Mouse (Mus musculus) hindbrain, embryonic 14.5 days (tissue): ENCODE data around the gene Pcdh17. TPM values are rescaled to one million over a fixed set of nuclear protein-coding genes. Genes with fewer than 3 reads are reported as not detected.

Source experiments
- ATAC-seq: fragments of 200-750 bp; cut with Nextera tagmentation; 2 replicates; pipeline ENCODE4 v1.8.0; 2017; ENCODE audit warnings: moderate number of reproducible peaks, mild to moderate bottlenecking, moderate TSS enrichment, moderate library complexity; ENCODE audit not compliant: low FRiP score
- DNase-seq: peaks from one replicate; pipeline ENCODE4 v3.0.0-alpha.2; 2015; ENCODE audit warnings: low spot score
- H3K27ac ChIP-seq: fragments of 300-500 bp; sonication (generic); 2 replicates; pipeline ENCODE4 v1.5.1; 2014; ENCODE audit warnings: mild to moderate bottlenecking, moderate library complexity
- H3K27me3 ChIP-seq: fragments of 300-500 bp; sonication (generic); 2 replicates; pipeline ENCODE4 v1.6.1; 2014; ENCODE audit warnings: mild to moderate bottlenecking, low read length, mixed read lengths; ENCODE audit not compliant: control insufficient read depth, insufficient read depth
- H3K36me3 ChIP-seq: fragments of 300-500 bp; sonication (generic); replicated peaks from 2 replicates; pipeline ENCODE4 v1.6.1; 2014; ENCODE audit not compliant: control insufficient read depth, insufficient read depth
- H3K4me1 ChIP-seq: fragments of 300-500 bp; sonication (generic); replicated peaks from 2 replicates; pipeline ENCODE4 v1.6.1; 2014; ENCODE audit warnings: antibody characterized with exemption, low read length, mixed read lengths; ENCODE audit not compliant: control insufficient read depth, insufficient read depth
- H3K4me2 ChIP-seq: fragments of 300-500 bp; sonication (generic); replicated peaks from 2 replicates; pipeline ENCODE4 v1.6.1; 2014; ENCODE audit warnings: mild to moderate bottlenecking, moderate library complexity
- H3K4me3 ChIP-seq: fragments of 300-500 bp; sonication (generic); replicated peaks from 2 replicates; pipeline ENCODE4 v1.5.1; 2014; ENCODE audit warnings: mild to moderate bottlenecking, low read length
- H3K9ac ChIP-seq: fragments of 300-500 bp; sonication (generic); 2 replicates; pipeline ENCODE4 v1.6.1; 2014
- H3K9me3 ChIP-seq: fragments of 300-500 bp; sonication (generic); 2 replicates; pipeline ENCODE4 v1.6.1; 2016; ENCODE audit warnings: low read length; ENCODE audit not compliant: control insufficient read depth
- WGBS: fragments of 180-500 bp; shearing (Covaris S2); extraction: QIAGEN DNeasy Blood & Tissue Kit; methylation state at CpG from one replicate; pipeline ENCODE4 v1.1.7; 2014; 5-methylcytosine and 5-hydroxymethylcytosine counted together
- polyA plus RNA-seq: library from polyadenylated mRNA; unstranded; fragments of >200 nt; fragmentation: Nextera tagmentation; extraction: Ambion mirVana; gene quantifications from 2 replicates; pipeline ENCODE4 v1.2.1, GENCODE M21; 2014

The Pcdh17 gene
- polyA plus RNA-seq, 1 experiment from 2014 or later: 32.6 TPM

DNA sequence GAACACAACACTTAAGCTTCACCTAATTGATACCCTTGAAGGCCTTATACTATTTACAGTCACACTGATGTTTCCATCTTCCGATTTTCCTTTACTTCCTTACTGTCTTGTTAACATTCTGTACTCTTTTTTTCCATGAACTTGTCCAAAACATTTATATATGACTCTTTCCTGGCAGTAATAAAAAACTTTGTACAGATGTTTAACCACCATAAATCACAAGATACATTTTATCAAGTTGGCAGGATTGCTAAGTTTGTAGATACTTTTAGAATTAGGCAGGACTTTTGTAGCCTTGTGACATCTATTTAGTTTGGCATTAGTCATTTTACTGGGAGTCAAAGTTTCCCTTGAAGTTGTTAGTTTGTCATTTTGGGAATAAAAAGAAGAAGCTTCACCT, 32.1 kb downstream of the Pcdh17 start:
- Histone ChIP-seq H3K9me3 (no peaks in the 10 kb centered on the region), H3K27me3 (no peaks in the 10 kb centered on the region), H3K9ac (no peak overlapping the region), H3K36me3 (no peaks in the 10 kb centered on the region), H3K4me3 (no peak overlapping the region), H3K4me1 (peaks cover 6% of the 10 kb centered on the region; the same call in 1 of the 2 replicates), H3K27ac (no peak overlapping the region), H3K4me2 (no peak overlapping the region)
- 88% methylated on average over 1 of the region's 1 CpGs for WGBS
- no peak for ATAC-seq
- no peak for DNase-seq

DNA sequence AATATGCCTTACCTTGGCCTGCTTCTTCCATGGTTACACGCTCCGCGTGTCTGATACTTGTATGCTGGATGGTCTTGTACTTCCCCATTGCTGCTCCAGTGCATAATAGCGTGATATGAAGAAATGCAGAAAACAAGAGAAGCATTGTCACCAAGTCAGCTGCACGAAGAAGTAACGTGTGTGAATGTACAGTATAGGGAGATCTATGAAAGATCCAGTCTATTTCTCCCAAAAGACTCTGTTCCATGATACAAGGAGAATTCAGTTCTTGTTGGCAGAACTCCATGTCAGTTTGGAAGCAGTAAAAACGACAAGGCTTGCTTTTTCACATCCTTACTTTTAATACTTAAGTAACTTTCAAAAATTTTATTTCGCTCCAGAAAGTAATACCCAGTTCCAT, 33.0 kb downstream of the Pcdh17 start:
- no peaks in the 10 kb centered on the region for H3K27me3 ChIP-seq
- no peaks in the 10 kb centered on the region for H3K36me3 ChIP-seq
- no peak overlapping the region for H3K27ac ChIP-seq
- H3K4me2 ChIP-seq: no peak overlapping the region
- H3K4me3 ChIP-seq: no peak overlapping the region
- no peak for ATAC-seq
- peaks cover 6% of the 10 kb centered on the region; the same call in 1 of the 2 replicates for H3K4me1 ChIP-seq
- DNase-seq: no peak
- no peak overlapping the region for H3K9ac ChIP-seq
- no peaks in the 10 kb centered on the region for H3K9me3 ChIP-seq
- WGBS: 84% methylated on average over 8 of the region's 8 CpGs

DNA sequence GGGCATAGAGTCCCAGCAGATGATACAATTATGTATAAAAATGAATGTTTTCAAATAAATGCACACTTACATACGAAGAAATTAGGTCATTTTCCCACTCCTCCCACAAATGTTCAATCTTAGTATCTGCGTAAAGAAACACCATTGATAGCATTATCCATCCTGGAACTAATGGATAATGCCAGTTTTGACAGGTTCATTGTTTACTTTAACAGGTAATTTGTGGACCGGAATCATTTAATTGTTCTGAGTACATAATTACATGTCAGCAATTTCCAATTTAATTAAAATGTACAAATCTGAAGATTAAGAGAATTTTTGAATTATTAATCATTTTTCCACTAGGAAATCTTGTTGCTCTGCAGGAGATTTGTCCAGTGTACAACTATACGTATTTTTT, 33.5 kb downstream of the Pcdh17 start:
- H3K9me3 ChIP-seq: no peaks in the 10 kb centered on the region
- no peak for DNase-seq
- no peak overlapping the region for H3K9ac ChIP-seq
- no peak overlapping the region for H3K27ac ChIP-seq
- H3K4me3 ChIP-seq: no peak overlapping the region
- no peaks in the 10 kb centered on the region for H3K27me3 ChIP-seq
- H3K4me2 ChIP-seq: peak overlapping the region; percentile 30; the same call in 1 of the 2 replicates
- 50% methylated on average over 4 of the region's 4 CpGs for WGBS
- no peak for ATAC-seq
- no peaks in the 10 kb centered on the region for H3K36me3 ChIP-seq
- H3K4me1 ChIP-seq: peaks cover 6% of the 10 kb centered on the region; the same call in 1 of the 2 replicates

DNA sequence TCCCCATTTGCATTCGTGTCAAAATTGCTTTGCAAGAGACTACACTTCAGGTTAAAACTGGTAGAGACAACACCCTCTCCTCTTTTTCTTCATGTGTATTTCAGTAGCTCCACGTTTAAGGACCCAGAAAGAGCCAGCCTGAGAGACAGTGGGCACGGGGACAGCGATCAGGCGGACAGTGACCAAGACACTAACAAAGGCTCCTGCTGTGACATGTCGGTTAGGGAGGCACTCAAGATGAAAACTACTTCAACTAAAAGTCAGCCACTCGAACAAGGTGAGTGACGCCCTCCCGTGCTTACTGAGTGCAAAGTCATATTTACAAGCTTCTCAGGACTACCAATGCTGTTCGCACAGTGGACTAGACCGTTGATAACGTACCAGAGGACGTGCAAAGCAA, 34.0 kb downstream of the Pcdh17 start:
- peaks cover 6% of the 10 kb centered on the region; the same call in 1 of the 2 replicates for H3K4me1 ChIP-seq
- no peak overlapping the region for H3K9ac ChIP-seq
- H3K36me3 ChIP-seq: peaks cover 4% of the 10 kb centered on the region; the same call in 1 of the 2 replicates
- no peaks in the 10 kb centered on the region for H3K9me3 ChIP-seq
- H3K27ac ChIP-seq: no peak overlapping the region
- no peak for ATAC-seq
- peak overlapping the region; percentile 30 for H3K4me2 ChIP-seq
- 32% methylated on average over 13 of the region's 13 CpGs for WGBS
- no peak overlapping the region for H3K4me3 ChIP-seq
- no peaks in the 10 kb centered on the region for H3K27me3 ChIP-seq
- peak; percentile 38 for DNase-seq

DNA sequence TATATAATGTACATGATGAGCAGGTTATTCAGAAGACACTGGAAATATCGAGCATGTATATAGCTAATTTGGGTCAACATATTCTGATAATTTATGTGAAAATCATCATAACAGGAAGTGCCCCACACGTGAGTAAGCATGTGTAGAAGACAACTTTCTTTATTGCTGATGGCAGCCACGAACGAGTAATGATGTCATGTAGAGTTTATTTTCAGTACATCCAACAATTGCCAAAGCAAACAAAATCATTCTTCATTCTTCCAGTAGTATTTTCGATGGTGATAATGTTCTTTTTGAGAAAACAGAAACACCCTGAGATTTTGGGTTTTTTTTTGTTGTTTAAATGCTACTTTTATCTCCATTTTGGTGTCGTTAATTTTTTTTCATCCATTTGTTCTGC, 37.2 kb downstream of the Pcdh17 start:
- Histone ChIP-seq H3K27ac (no peak overlapping the region), H3K36me3 (peaks cover 5% of the 10 kb centered on the region; the same call in 1 of the 2 replicates), H3K27me3 (no peaks in the 10 kb centered on the region), H3K9ac (no peak overlapping the region), H3K9me3 (no peaks in the 10 kb centered on the region), H3K4me2 (no peak overlapping the region), H3K4me3 (no peak overlapping the region), H3K4me1 (peaks cover 6% of the 10 kb centered on the region; the same call in 1 of the 2 replicates)
- DNase-seq: no peak
- WGBS: 83% methylated on average over 6 of the region's 6 CpGs
- ATAC-seq: no peak

DNA sequence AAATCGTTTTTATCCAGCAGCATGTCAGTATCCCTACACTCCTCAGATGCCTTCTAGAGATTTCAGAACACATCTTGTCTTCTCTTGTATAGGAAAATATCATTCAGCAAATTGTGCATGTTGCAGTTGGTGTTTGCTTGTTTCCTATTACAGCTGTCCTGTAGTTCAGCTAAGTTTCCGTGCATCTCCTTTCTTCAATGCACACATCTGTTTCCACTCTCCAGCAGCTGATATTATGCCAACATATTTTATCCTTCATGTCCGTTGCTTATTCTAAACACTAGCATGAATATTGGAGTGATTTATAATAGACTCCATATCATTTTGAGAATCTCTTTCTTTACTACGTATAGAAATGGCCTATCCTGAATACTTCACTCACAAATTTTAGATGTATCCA, 41.0 kb downstream of the Pcdh17 start:
- Histone ChIP-seq H3K4me3 (no peak overlapping the region), H3K36me3 (peaks cover 5% of the 10 kb centered on the region), H3K9me3 (no peaks in the 10 kb centered on the region), H3K27me3 (no peaks in the 10 kb centered on the region), H3K9ac (no peak overlapping the region), H3K27ac (no peak overlapping the region), H3K4me2 (no peak overlapping the region), H3K4me1 (no peaks in the 10 kb centered on the region)
- DNase-seq (no peak), ATAC-seq (no peak)
- 87% methylated on average over 4 of the region's 4 CpGs for WGBS

DNA sequence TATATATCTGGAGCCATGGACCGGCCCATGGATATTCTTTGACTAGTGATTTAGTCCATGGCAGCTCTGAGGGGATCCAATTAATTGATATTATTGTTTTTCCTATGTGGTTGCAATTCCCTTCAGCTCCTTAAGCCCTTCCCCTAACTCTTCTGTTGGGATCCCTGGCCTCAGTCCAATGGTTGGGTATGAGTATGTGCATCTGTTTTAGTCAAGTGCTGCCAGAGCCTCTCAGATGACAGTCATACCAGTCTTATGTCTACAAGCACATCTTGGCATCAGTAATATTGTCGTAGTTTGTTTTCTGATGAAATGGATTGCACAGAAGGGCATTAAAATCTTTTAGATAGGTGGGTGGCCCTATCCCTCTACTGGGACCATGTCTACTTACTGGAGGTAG, 67.6 kb downstream of the Pcdh17 start:
- H3K27ac ChIP-seq: no peak overlapping the region
- H3K9ac ChIP-seq: no peak overlapping the region
- ATAC-seq (no peak), DNase-seq (no peak)
- no peak overlapping the region for H3K4me3 ChIP-seq
- H3K36me3 ChIP-seq: no peaks in the 10 kb centered on the region
- H3K4me2 ChIP-seq: no peak overlapping the region
- no peaks in the 10 kb centered on the region for H3K9me3 ChIP-seq
- H3K4me1 ChIP-seq: no peaks in the 10 kb centered on the region
- 92% methylated on average over 2 of the region's 2 CpGs for WGBS
- no peaks in the 10 kb centered on the region for H3K27me3 ChIP-seq

DNA sequence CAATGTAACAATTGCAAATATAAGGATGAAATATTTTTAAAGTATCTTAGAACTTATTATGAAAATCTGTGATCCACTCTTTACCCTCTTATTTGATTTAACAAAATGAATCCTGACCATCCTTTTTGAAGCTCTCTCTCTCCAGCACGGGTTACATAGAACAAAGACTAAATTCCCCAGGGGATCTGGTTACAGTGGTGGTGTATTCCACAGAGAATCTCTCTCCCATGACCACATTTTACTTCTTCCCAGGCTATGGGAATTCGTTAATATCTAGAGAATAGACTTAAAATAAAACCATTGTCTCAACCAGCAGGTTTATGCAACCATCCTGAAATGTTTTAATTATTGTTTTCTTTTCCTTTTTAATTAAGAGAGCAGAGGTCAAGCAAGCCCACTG, 89.0 kb downstream of the Pcdh17 start:
- peaks cover 9% of the 10 kb centered on the region for H3K36me3 ChIP-seq
- ATAC-seq (no peak), DNase-seq (no peak)
- H3K27ac ChIP-seq: no peak overlapping the region
- H3K4me1 ChIP-seq: 0 out of 2 replicates have a peak, but pooled peaks cover 4% of the 10 kb centered on the region
- no peaks in the 10 kb centered on the region for H3K9me3 ChIP-seq
- no peak overlapping the region for H3K4me3 ChIP-seq
- H3K9ac ChIP-seq: no peak overlapping the region
- H3K4me2 ChIP-seq: no peak overlapping the region
- no peaks in the 10 kb centered on the region for H3K27me3 ChIP-seq
- WGBS: 23% methylated on average over 2 of the region's 2 CpGs

DNA sequence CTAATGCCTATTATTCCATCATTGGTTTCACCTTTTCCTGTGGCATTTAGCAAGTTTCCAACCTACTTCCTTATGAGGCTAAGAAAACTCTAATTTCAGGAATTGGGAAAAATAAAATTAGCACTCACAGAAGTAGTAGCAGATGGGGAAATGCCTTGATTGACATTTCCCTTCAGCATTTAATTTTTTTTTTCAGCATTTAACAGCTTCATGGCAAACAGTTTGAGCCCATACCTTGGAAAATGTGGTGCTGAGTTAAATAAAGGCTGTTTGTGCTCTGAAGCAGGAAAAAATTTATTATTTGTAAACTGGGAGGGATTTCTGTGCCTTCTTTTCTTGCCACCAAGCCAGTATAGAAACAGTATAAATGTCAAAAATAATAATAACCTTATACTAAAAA, 91.9 kb downstream of the Pcdh17 start:
- no peak overlapping the region for H3K4me2 ChIP-seq
- no peak for ATAC-seq
- H3K27me3 ChIP-seq: no peaks in the 10 kb centered on the region
- peaks cover 9% of the 10 kb centered on the region for H3K36me3 ChIP-seq
- H3K27ac ChIP-seq: no peak overlapping the region
- no peak overlapping the region for H3K4me3 ChIP-seq
- no peaks in the 10 kb centered on the region for H3K9me3 ChIP-seq
- H3K9ac ChIP-seq: no peak overlapping the region
- no peak for DNase-seq
- H3K4me1 ChIP-seq: 0 out of 2 replicates have a peak, but pooled peaks cover 4% of the 10 kb centered on the region

DNA sequence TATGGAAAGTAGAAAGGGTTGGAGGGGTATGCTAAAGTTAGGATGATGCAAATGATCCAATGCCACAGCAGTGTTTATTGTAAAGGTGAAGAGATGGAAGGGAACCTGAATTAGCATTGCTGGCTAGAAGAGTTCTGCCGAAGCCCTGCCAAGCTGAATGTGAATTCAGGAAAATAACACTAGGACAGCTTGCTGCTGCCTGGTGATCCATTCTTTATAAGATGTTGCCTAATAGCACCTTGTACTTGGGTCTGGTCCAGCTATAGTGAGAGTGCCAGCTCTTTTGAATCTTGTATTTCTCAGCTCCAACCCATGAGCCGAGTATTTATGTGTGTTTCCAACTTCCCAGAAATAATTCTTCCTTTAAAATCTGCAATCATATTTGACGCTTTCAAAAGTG, 98.5 kb downstream of the Pcdh17 start:
- DNase-seq (no peak), ATAC-seq (no peak)
- Histone ChIP-seq H3K4me3 (no peak overlapping the region), H3K4me1 (no peaks in the 10 kb centered on the region), H3K9me3 (no peaks in the 10 kb centered on the region), H3K27me3 (no peaks in the 10 kb centered on the region), H3K4me2 (no peak overlapping the region), H3K27ac (no peak overlapping the region), H3K9ac (no peak overlapping the region), H3K36me3 (no peaks in the 10 kb centered on the region)
- WGBS: 77% methylated on average over 3 of the region's 3 CpGs
